Mouse (Mus musculus): Measurements from ENCODE around the gene Mapk8.

The Mapk8 gene

GRCm38 (mm10) chr14:33398065-33398860 lies 48.7 kb downstream of the Mapk8 start:
- DNase-seq = no peak

DNA sequence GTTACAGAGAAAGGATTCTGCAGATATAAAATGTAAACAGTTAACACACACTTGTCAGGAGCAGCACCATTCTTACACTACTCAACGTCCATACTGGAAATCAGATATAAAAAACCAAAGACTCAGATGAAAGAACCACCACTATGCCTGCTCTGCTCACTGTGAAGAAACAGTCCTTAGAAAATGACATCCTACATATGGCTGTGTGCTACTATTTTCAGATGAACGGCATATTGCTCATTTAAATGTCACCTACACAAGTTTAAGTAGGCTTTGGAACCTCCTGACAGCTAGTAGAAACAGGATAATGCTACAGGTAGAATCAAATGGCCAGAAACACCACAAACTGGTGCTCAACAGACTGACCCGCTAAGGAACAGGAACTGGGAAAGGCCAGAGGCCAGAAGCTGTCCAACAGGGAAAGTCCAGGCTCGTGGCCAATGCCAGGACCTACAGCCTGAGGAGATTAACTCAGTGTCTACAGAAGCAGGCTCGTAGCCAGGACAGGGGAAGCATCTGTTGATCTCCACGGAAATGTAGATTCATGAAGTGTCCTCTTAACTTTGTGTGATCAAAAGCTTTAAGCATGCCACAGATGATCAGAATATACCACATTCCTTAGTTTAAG lies 66.0 kb downstream of the Mapk8 start:
- no peak for DNase-seq

DNA sequence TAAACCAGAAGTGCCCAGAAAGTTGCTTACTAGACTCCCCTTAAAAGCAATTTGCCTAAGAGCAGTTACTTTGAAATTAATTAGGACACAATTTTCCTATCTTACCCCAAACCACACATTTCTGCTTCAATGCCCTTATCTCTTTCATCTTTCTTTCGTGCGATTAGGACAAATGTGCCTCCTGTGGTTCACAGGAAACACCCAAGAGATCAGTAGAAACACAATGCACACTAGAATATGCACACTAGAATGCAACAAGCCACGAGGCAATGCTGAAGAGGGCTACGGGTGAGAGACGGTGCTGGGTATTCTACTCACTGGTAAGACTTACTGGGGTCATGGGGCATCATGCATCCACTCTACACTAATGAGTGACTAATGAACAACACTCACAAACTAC lies 68.2 kb downstream of the Mapk8 start:
- no peak for DNase-seq

- DNase-seq = no peak
Measured at GRCm38 (mm10) chr14:33377211-33377610, 69.7 kb downstream of the Mapk8 start.

DNA sequence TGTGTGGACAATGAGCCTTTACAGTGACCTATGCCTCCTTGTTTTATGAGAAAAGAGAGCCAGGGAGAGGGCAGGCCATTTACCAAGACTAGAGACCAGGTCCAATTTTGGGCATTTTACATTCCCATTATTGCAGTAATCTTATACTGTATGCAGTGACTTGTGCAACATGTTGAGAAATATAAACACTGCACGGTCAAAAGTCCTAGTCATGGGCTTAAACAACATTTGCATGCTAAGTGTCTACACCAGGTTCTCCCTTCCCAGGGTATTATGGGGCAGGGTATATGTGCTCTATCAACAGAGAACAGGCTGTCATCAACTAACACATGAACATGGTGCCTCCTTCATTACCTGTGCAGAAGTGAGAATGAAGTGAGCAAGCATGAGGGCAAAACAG lies 72.9 kb downstream of the Mapk8 start:
- DNase-seq = no peak

DNA sequence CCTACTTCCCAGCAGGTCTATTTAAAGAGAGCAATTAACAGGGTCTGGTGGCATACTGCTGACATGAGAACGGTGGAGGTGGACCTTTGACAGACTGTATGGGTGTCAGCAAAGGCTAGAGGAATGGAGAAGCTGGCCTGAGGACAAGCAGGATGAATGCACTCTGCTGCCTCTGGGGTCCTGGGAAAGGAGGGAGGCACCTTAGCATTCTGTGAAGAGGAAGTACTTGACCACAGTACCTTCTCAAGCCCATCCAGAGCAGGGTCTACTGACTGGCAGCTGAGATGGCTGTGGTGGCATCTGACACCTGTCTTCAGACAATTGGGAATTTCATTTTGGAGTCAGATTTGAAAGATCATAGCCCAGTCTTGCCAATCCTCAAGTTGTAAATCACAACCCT lies 73.7 kb downstream of the Mapk8 start:
- DNase-seq = no peak

DNA sequence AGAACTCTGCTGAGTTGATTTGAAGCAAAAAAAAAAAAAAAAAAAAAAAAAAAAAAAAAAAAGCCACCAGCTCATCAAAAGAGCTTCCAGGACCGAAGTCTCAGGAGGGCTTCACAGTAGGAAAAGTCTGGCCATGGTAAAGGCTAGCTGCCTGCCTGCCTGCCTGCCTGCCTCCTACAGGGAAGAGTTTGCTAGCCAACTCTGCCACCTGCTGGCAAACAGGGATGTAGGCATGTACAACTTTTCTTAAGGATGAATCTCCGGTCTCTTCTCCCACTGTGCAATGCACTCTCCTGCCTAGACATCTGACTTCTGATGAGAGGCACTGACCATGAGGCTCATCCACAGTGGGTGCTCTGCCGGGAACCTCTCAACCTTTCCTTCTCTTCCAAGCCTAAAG lies 75.7 kb downstream of the Mapk8 start:
- peak; percentile 83 for DNase-seq

- DNase-seq = peak; percentile 34
Measured at GRCm38 (mm10) chr14:33370056-33370455, 76.9 kb downstream of the Mapk8 start.

DNA sequence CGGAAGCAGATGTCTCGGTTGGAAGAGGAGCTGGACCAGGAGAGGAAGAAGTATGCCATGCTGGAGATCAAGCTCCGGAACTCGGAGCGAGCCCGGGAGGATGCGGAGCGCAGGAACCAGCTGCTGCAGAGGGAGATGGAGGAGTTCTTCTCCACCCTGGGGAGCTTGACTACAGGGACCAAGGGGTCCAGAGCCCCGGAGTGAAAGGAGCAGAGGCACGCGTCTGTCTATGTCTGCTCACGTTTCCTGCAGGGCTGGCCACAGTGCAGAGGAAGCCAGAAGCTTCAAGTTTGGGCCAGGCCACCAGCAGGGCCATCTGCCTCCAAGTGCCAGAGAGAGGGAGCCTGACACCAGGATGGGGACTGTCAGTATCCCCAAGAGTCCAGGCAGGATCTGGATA lies 77.6 kb downstream of the Mapk8 start:
- no peak for DNase-seq

- DNase-seq = no peak
Measured at GRCm38 (mm10) chr14:33366891-33367777, 79.8 kb downstream of the Mapk8 start.

DNA sequence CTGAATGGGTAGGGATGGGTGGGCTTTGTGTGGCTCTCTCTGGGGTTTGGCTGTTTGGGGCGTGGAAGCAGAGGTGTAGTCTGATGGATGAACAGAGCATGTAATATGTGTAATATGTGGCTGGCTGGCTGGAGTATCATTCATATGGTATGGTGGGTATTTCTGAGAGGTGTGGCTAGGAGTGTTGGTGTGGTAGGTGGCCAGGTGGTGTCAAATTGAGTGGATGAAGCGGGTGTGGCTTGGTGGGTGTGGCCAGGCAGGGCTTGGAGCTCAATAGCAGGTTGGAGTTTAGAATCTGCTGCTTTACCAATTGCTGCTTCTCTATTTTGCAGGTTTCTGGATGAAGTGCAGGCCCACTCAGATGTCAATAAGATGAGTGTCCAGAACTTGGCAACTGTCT lies 82.9 kb downstream of the Mapk8 start:
- DNase-seq = no peak

DNA sequence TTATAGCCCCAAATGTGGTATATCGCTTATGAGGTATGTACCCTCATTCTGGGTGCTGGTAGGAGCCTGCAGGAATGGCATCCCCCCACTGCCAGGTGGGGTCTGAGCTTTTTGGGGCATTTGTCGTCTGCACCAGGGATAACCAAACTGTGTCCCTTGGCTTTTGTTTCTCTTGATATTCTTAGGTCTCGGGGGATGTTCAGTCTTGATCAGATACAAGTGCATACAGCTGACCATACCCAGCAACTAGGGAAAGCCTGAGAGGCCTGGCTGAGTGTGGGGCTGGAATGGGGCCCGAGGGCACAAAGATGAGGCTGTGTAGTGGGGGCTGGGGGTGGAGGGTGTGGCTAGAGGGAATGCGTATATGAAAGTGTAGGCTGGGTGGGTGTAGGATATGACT lies 83.3 kb downstream of the Mapk8 start:
- DNase-seq = no peak

- DNase-seq = no peak
Measured at GRCm38 (mm10) chr14:33362807-33363206, 84.2 kb downstream of the Mapk8 start.

DNA sequence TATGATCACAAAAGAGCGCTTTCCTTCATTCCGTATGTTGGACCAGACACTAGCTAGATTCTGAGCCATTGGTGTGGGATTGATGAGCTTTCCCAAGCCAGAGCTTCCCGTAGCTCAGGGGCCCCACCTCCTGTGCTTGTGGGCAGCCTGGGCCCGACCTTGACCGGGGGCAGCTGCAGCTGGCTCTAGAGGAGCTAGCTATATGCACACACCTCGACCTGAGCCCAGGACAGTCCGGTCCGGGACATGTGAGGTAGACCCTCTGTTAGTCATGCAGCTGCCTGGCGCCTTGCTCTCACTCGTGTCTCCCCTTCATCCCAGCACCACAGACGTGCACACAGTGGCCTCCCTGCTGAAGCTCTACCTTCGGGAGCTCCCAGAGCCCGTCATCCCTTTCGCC lies 84.8 kb downstream of the Mapk8 start:
- DNase-seq = no peak

- DNase-seq = no peak
Measured at GRCm38 (mm10) chr14:33361546-33361945, 85.4 kb downstream of the Mapk8 start.

- peak; percentile 43 for DNase-seq
Measured at GRCm38 (mm10) chr14:33358891-33359290, 88.1 kb downstream of the Mapk8 start.

DNA sequence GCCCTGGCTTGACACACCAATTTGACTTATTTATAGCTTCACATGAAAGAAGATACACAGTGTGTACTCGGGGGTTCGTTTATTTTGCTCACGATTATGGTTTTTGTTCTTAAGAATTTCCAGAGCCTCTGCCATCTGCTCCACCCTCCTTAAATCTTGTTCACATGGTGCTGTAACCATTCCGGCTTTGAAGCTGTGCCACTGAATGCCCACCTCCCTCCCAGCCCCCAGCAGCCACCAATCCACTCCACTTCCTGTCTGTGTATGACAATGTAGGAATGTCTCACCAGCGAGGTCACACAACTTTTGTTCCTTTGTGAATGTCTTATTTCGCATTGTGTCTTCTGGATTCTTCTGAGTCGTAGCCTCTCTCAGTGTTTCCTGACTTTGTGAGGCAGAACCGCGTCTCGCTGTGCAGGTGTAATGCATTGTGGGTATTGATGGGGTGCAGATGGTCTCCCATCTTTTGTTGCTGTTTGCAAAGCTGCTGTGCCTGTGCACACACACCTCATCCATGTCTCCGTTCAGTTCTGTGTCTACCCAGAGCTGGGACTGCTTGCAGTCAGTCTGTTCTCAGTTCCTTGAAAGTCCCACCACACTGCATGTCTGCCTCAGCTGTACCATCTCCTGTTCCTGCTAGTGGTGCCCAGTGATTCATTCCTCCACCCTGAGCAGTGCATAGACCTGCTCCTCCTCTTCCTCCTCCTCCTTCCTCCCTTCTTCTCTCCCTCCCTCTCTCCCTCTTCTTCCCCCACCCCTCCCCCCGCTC lies 89.2 kb downstream of the Mapk8 start:
- no peak for DNase-seq

DNA sequence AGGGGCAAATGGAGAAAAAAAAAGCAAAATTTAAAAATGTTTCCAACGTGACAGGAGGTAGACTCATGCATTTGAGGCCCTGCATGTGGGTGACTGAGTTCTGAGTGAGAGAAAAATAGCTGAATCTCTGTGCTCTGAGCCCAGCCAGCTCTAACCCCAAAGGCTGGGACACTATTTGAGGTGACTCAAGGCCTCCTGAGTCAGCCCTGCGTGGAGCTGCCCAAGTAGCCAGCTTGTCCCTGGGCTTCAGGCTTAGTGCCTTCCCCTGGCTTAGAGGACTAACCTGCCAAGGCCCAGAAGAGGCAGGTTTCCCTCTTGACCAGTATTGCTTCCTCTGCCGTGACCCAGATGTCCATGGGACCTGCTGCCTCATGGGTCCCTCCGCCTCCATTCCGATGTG lies 91.7 kb downstream of the Mapk8 start:
- no peak for DNase-seq

GRCm38 (mm10) chr14:33352890-33353289 lies 94.1 kb downstream of the Mapk8 start:
- no peak for DNase-seq

- DNase-seq = peak; percentile 30
Measured at GRCm38 (mm10) chr14:33351984-33352722, 94.8 kb downstream of the Mapk8 start.

DNA sequence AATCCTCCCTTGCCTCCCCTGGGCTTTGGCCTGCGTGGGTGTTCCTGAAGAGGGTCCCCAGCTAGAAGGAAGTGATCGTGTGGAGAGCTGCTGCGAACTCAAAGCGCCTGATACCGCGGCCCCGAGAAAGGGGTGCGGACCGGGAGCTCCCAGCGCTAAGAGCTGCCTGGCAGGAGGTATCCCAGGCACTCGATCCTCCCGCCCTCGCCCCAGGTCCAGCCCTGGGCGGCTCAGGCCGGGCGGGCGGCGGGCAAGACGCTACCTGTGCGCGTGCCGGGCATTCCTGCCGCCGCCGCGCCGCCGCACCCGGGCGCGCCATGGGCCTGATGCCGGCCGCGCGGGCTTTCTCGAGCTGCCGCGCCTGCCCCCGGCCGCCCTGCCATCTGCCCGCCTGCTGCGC lies 95.9 kb downstream of the Mapk8 start:
- DNase-seq = peak; percentile 44

DNA sequence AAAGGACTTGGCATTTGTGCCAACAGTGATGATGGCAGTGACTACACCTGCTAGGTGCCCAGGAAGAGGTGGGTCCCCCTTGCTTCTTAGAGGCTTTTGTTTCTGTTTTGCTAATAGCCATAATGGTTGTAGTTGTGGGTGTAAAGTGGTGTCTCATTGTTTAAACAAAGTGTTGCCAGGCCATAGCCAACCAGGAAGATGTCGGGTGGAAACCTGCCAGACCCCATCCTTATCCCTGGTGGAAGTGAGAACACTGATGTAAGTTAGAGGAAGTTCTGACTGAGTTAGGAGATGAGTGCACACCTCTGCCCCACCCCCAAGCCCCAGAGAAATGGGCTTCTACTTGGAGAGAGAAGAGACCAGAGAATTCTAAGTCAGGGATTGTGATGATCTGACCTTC lies 98.8 kb downstream of the Mapk8 start:
- no peak for DNase-seq
